Mouse (Mus musculus) cortical plate, adult 2 months (tissue): Measurements from ENCODE around the gene Sema4c. TPM values are rescaled to one million over a fixed set of nuclear protein-coding genes. Genes with fewer than 3 reads are reported as not detected.

ENCODE experiments used
- H3K27ac ChIP-seq: fragments of 200-500 bp; 2 replicates; pipeline ENCODE4 v1.5.1; 2012; ENCODE audit warnings: low read length, control low read depth, inconsistent platforms; ENCODE audit not compliant: insufficient read depth
- H3K4me1 ChIP-seq: fragments of 200-500 bp; 2 replicates; pipeline ENCODE4 v1.6.1; 2011; ENCODE audit warnings: low read length; ENCODE audit not compliant: control insufficient read depth, insufficient read depth
- H3K4me3 ChIP-seq: fragments of 200-500 bp; 2 replicates; pipeline ENCODE4 v1.5.1; 2011; ENCODE audit warnings: mild to moderate bottlenecking, low read length, control low read depth; ENCODE audit not compliant: insufficient read depth
- CTCF ChIP-seq: fragments of 200-500 bp; IDR thresholded peaks from 2 replicates; pipeline ENCODE4 v1.5.1; 2011; ENCODE audit warnings: mild to moderate bottlenecking, control low read depth, low read length; ENCODE audit not compliant: insufficient read depth; ENCODE audit errors: extremely low read depth
- POLR2A ChIP-seq: fragments of 200-500 bp; IDR thresholded peaks from 2 replicates; pipeline ENCODE4 v1.6.1; 2011; ENCODE audit warnings: mild to moderate bottlenecking, low read length, control low read depth; ENCODE audit not compliant: insufficient read depth; ENCODE audit errors: extremely low read depth
- polyA plus RNA-seq: library from polyadenylated mRNA; depleted of rRNA; stranded (reverse); fragments of >200 nt; gene quantifications from 2 replicates; pipeline ENCODE4 v1.2.3, GENCODE M21; 2012

Sema4c gene
- polyA plus RNA-seq, 1 experiment: 10.8 TPM

GRCm38 (mm10) chr1:36530962-36531361 lies 27.2 kb downstream of the Sema4c start:
- H3K4me1 ChIP-seq: no peaks in the 10 kb centered on the region; the same call in 1 of the 2 replicates
- H3K4me3 ChIP-seq: no peak overlapping the region
- TF ChIP-seq CTCF (no peak), POLR2A (no peak)
- no peak overlapping the region for H3K27ac ChIP-seq

GRCm38 (mm10) chr1:36530485-36530884 lies 27.7 kb downstream of the Sema4c start:
- no peak overlapping the region for H3K27ac ChIP-seq
- no peaks in the 10 kb centered on the region; the same call in 1 of the 2 replicates for H3K4me1 ChIP-seq
- TF ChIP-seq CTCF: no peak
- TF ChIP-seq POLR2A: no peak
- H3K4me3 ChIP-seq: no peak overlapping the region

- Histone ChIP-seq H3K4me3 (no peak overlapping the region), H3K4me1 (no peaks in the 10 kb centered on the region), H3K27ac (no peak overlapping the region)
- TF ChIP-seq POLR2A: no peak
- no peak for TF ChIP-seq CTCF
These were observed 28.3 kb downstream of the Sema4c start for GRCm38 (mm10) chr1:36529875-36530274.

- H3K4me1 ChIP-seq: no peaks in the 10 kb centered on the region
- no peak overlapping the region for H3K4me3 ChIP-seq
- H3K27ac ChIP-seq: no peak overlapping the region
- TF ChIP-seq POLR2A: no peak
- TF ChIP-seq CTCF: no peak
These were observed 28.9 kb downstream of the Sema4c start for GRCm38 (mm10) chr1:36529274-36529673.

DNA sequence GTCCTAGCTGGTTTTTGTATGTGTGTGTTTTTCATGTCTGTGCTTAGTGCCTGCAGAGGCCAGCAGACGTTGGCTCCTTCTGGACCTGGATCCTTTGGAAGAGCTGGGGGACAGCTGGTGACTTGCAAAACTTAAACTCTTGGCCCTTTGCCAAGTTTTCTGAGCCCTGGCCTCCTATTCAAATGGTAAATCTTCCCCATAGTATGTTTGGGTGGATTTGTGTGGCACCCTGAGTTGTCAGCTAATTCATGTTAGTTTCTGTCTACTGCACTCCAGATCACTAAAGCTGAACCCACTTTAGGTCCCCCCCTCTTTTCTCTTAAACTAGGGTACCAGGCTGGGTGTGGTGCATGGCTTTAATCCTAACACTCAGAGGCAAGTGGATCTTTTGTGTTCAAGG lies 29.8 kb downstream of the Sema4c start:
- Histone ChIP-seq H3K27ac (no peak overlapping the region), H3K4me1 (no peaks in the 10 kb centered on the region), H3K4me3 (no peak overlapping the region)
- TF ChIP-seq POLR2A (no peak), CTCF (no peak)

GRCm38 (mm10) chr1:36526903-36527302 lies 31.2 kb downstream of the Sema4c start:
- H3K27ac ChIP-seq: no peak overlapping the region
- no peak overlapping the region for H3K4me3 ChIP-seq
- no peaks in the 10 kb centered on the region for H3K4me1 ChIP-seq
- TF ChIP-seq CTCF (no peak), POLR2A (no peak)

DNA sequence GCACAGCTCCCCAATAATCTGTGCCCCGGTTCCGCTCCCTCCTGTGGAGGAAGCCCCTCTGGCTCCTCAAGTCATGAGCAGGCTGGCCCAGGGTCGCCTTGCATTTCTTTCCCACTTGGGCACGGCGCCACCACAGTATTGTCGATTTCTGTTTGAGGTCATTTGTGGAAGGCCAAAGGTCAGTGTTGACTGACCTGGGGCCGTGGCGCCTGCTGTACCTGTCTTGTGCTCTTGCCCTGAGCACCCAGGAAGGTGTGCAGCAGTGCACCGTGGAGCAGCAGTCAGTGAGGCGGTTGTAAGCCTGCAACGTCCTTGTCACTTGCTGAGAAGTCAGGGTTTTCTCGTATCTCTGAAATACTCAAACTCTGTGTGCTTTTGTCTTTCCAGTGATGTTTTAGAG lies 32.4 kb downstream of the Sema4c start:
- no peak for TF ChIP-seq CTCF
- TF ChIP-seq POLR2A: no peak
- H3K4me1 ChIP-seq: no peaks in the 10 kb centered on the region
- H3K27ac ChIP-seq: no peak overlapping the region
- no peak overlapping the region for H3K4me3 ChIP-seq

DNA sequence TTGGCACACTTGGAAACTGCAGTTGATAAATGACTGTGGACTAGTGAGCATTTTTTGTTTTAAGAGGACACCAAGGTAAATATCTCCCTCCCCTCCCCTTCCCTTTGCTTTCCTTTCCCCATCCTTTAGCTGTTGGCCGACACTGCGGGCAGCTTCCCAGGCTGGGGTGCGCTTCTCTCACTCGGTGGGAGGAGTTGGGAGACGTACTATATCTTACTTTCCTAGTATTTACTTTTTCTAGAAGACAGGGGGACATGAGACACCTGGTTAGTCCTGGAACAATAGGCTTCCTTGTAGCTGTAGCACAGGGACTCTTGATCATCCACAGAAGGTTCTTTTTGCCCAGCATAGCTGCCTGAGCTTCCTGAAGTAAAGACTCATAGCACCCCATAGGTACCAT lies 34.1 kb downstream of the Sema4c start:
- TF ChIP-seq POLR2A (no peak), CTCF (no peak)
- no peak overlapping the region for H3K4me3 ChIP-seq
- no peaks in the 10 kb centered on the region for H3K4me1 ChIP-seq
- H3K27ac ChIP-seq: no peak overlapping the region

- Histone ChIP-seq H3K4me1 (no peaks in the 10 kb centered on the region), H3K4me3 (no peak overlapping the region), H3K27ac (no peak overlapping the region)
- TF ChIP-seq CTCF: no peak
- no peak for TF ChIP-seq POLR2A
These were observed 34.7 kb downstream of the Sema4c start for GRCm38 (mm10) chr1:36523332-36524013.

GRCm38 (mm10) chr1:36522210-36522609 lies 35.9 kb downstream of the Sema4c start:
- no peak overlapping the region for H3K4me3 ChIP-seq
- H3K4me1 ChIP-seq: peaks cover 3% of the 10 kb centered on the region; the same call in 1 of the 2 replicates
- TF ChIP-seq POLR2A: no peak
- TF ChIP-seq CTCF: no peak
- H3K27ac ChIP-seq: no peak overlapping the region
